Mouse (Mus musculus): ENCODE measurements around the gene Prodh2. TPM values are rescaled to one million over a fixed set of nuclear protein-coding genes. Genes with fewer than 3 reads are reported as not detected.

The Prodh2 gene
- total RNA-seq, 1 experiment: 0.80 TPM

- TF ChIP-seq ZC3H11A (IDR thresholded peaks at IDR 0.05; ENCODE audit: borderline replicate concordance, low read depth, low read length): no peak
- TF ChIP-seq MAFK (IDR thresholded peaks at IDR 0.05; ENCODE audit: insufficient read depth, low read depth, low read length): no peak
- TF ChIP-seq ZNF384 (IDR thresholded peaks at IDR 0.05; ENCODE audit: low read depth, low read length): no peak
- no peak for TF ChIP-seq HCFC1 (IDR thresholded peaks at IDR 0.05; ENCODE audit: borderline replicate concordance, insufficient read depth, low read length)
- TF ChIP-seq CHD2 (IDR thresholded peaks at IDR 0.05; ENCODE audit: low read depth, low read length): no peak
- peaks cover under 1% of the 10 kb centered on the region for H3K36me3 ChIP-seq (ENCODE audit: control insufficient read depth, insufficient read depth, low read length, poor library complexity, severe bottlenecking)
- no peak for DNase-seq (ENCODE audit: low read depth, low spot score)
- in situ Hi-C loops (cut with MboI; ENCODE audit: low sequenced_read_pairs in 2 of 2, unreplicated experiment in 2 of 2): no loop called here
- peak overlapping the region; percentile 75; the same call in 1 of the 2 replicates for H3K9ac ChIP-seq (ENCODE audit: insufficient read depth, low read depth, low read length, poor library complexity, severe bottlenecking)
- no peaks in the 10 kb centered on the region for H3K9me3 ChIP-seq (ENCODE audit: control insufficient read depth, insufficient read depth, low read depth, low read length)
- H3K4me1 ChIP-seq (ENCODE audit: control insufficient read depth in 2 of 2, insufficient read depth in 2 of 2, low read length in 2 of 2, poor library complexity in 1 of 2): peaks cover 0 to 4% of the 10 kb centered on the region in 2 experiments; a peak in 1 of 4 replicates
- no peak overlapping the region for H3K27ac ChIP-seq (ENCODE audit: insufficient read depth, low read depth, low read length, poor library complexity, severe bottlenecking)
- peak overlapping the region; percentile 72 to 92 for H3K4me3 ChIP-seq (ENCODE audit: insufficient read depth in 1 of 2, low read depth in 1 of 2, low read length in 2 of 2, poor library complexity in 1 of 2, severe bottlenecking in 1 of 2)
These were observed 40.7 kb downstream of the Prodh2 start for GRCm38 (mm10) chr7:30533941-30534632.

DNA sequence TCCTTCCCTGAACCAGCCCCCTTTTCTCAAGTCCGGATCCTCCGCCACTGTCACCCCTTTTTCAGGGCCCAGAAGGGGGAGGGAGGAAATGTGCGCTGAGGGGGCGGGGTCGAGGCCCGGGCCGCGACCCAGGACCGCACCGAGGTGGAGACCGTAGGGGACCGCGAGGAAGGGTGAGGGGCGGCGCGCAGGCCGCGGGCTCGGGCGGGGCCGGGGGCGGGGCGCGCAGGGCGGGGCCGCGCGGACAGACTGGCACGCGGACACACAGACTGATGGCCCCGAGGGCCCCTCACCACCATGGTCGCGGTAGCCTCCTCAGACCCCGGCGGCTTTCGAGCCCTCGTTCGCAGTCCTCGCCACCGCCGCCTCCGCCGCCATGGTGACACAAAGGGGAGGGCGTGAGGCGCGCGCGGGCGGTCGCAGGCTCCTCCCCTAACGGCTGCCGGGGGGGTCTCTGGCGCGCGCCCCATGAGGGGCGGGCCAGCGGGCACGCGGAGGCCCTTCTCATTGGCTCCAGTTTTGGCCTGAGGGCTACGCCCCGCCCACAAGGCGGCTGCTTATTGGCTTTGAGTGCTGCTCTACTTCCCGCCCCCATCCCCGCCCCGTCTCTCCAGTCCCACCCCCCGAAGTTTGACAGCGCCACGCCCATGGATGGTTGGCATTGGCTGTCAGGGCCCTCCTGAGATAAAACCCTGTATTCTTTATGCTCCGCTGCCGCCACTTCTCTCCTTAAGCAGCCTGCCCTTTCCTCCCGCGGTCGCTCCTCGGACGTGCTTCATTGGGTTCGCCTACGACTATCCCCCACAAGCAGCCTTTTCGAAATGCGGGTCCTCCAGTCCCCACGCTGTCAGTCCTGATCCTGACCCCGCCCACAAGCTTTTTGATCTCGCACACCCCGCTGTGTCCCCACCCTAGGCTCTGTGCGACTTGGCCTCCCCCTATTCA lies 41.5 kb downstream of the Prodh2 start, which contains the start of gene Arhgap33:
TSS of gene Arhgap33 (minus strand) at position 428 of the 945 bp plus-strand sequence.
- DNase-seq (ENCODE audit: low read depth, low spot score): peak; percentile 93
- Histone ChIP-seq H3K4me1 (ENCODE audit: control insufficient read depth in 2 of 2, insufficient read depth in 2 of 2, low read length in 2 of 2, poor library complexity in 1 of 2) (peaks cover 0 to 6% of the 10 kb centered on the region in 2 experiments; a peak in 1 of 4 replicates), H3K4me3 (ENCODE audit: insufficient read depth in 1 of 2, low read depth in 1 of 2, low read length in 2 of 2, poor library complexity in 1 of 2, severe bottlenecking in 1 of 2) (peak within 1 kb of the TSS; percentile 72 to 92), H3K36me3 (ENCODE audit: control insufficient read depth, insufficient read depth, low read length, poor library complexity, severe bottlenecking) (peaks cover 2% of the 10 kb centered on the region), H3K9ac (ENCODE audit: insufficient read depth, low read depth, low read length, poor library complexity, severe bottlenecking) (peak within 1 kb of the TSS; percentile 75), H3K27ac (ENCODE audit: insufficient read depth, low read depth, low read length, poor library complexity, severe bottlenecking) (no peak within 1 kb of the TSS), H3K9me3 (ENCODE audit: control insufficient read depth, insufficient read depth, low read depth, low read length) (no peaks in the 10 kb centered on the region)
- in situ Hi-C loops (cut with MboI; ENCODE audit: low sequenced_read_pairs in 2 of 2, unreplicated experiment in 2 of 2): no loop called here
- TF ChIP-seq ZC3H11A (IDR thresholded peaks at IDR 0.05; ENCODE audit: borderline replicate concordance, low read depth, low read length): no peak
- no peak for TF ChIP-seq ZNF384 (IDR thresholded peaks at IDR 0.05; ENCODE audit: low read depth, low read length)
- TF ChIP-seq HCFC1 (IDR thresholded peaks at IDR 0.05; ENCODE audit: borderline replicate concordance, insufficient read depth, low read length): no peak
- TF ChIP-seq CHD2 (IDR thresholded peaks at IDR 0.05; ENCODE audit: low read depth, low read length): no peak

- TF ChIP-seq HCFC1 (IDR thresholded peaks at IDR 0.05; ENCODE audit: borderline replicate concordance, insufficient read depth, low read length) (no peak), ZC3H11A (IDR thresholded peaks at IDR 0.05; ENCODE audit: borderline replicate concordance, low read depth, low read length) (no peak), MAFK (IDR thresholded peaks at IDR 0.05; ENCODE audit: insufficient read depth, low read depth, low read length) (no peak)
These were observed 47.1 kb downstream of the Prodh2 start for GRCm38 (mm10) chr7:30540572-30540971.

GRCm38 (mm10) chr7:30544327-30544726 lies 50.9 kb downstream of the Prodh2 start:
- Histone ChIP-seq H3K9me3 (ENCODE audit: control insufficient read depth, insufficient read depth, low read depth, low read length) (no peaks in the 10 kb centered on the region), H3K36me3 (ENCODE audit: control insufficient read depth, insufficient read depth, low read length, poor library complexity, severe bottlenecking) (peaks cover 8% of the 10 kb centered on the region; the same call in 1 of the 2 replicates), H3K9ac (ENCODE audit: insufficient read depth, low read depth, low read length, poor library complexity, severe bottlenecking) (no peak overlapping the region), H3K4me3 (ENCODE audit: insufficient read depth in 1 of 2, low read depth in 1 of 2, low read length in 2 of 2, poor library complexity in 1 of 2, severe bottlenecking in 1 of 2) (no peak overlapping the region), H3K4me1 (ENCODE audit: control insufficient read depth in 2 of 2, insufficient read depth in 2 of 2, low read length in 2 of 2, poor library complexity in 1 of 2) (peaks cover 0 to 19% of the 10 kb centered on the region in 2 experiments; a peak in 2 of 4 replicates), H3K27ac (ENCODE audit: insufficient read depth, low read depth, low read length, poor library complexity, severe bottlenecking) (no peak overlapping the region)
- TF ChIP-seq CHD2 (IDR thresholded peaks at IDR 0.05; ENCODE audit: low read depth, low read length) (no peak), ZNF384 (IDR thresholded peaks at IDR 0.05; ENCODE audit: low read depth, low read length) (no peak), MAFK (IDR thresholded peaks at IDR 0.05; ENCODE audit: insufficient read depth, low read depth, low read length) (no peak), HCFC1 (IDR thresholded peaks at IDR 0.05; ENCODE audit: borderline replicate concordance, insufficient read depth, low read length) (no peak), ZC3H11A (IDR thresholded peaks at IDR 0.05; ENCODE audit: borderline replicate concordance, low read depth, low read length) (no peak)
- no peak for DNase-seq (ENCODE audit: low read depth, low spot score)
- in situ Hi-C loops (cut with MboI; ENCODE audit: low sequenced_read_pairs in 2 of 2, unreplicated experiment in 2 of 2): no loop called here

More at GRCm38 (mm10) chr7:30540572-30540971, 47.1 kb downstream of the Prodh2 start:
- H3K9ac ChIP-seq (ENCODE audit: insufficient read depth, low read depth, low read length, poor library complexity, severe bottlenecking): no peak overlapping the region
- DNase-seq (ENCODE audit: low read depth, low spot score): no peak
- H3K4me1 ChIP-seq (ENCODE audit: control insufficient read depth in 2 of 2, insufficient read depth in 2 of 2, low read length in 2 of 2, poor library complexity in 1 of 2): peaks cover 0 to 19% of the 10 kb centered on the region in 2 experiments; a peak in 2 of 4 replicates
- H3K9me3 ChIP-seq (ENCODE audit: control insufficient read depth, insufficient read depth, low read depth, low read length): no peaks in the 10 kb centered on the region
- peak overlapping the region; percentile 19 to 30; a peak in 2 of 4 replicates for H3K4me3 ChIP-seq (ENCODE audit: insufficient read depth in 1 of 2, low read depth in 1 of 2, low read length in 2 of 2, poor library complexity in 1 of 2, severe bottlenecking in 1 of 2)
- in situ Hi-C loops (cut with MboI; ENCODE audit: low sequenced_read_pairs in 2 of 2, unreplicated experiment in 2 of 2): no loop called here
- peaks cover 7% of the 10 kb centered on the region for H3K36me3 ChIP-seq (ENCODE audit: control insufficient read depth, insufficient read depth, low read length, poor library complexity, severe bottlenecking)
- H3K27ac ChIP-seq (ENCODE audit: insufficient read depth, low read depth, low read length, poor library complexity, severe bottlenecking): no peak overlapping the region
